Mouse (Mus musculus): ENCODE measurements around the gene Mid1.
"Not testable (repeated sequence)": the region's sequence is repeated elsewhere in the genome, so short reads cannot be mapped to it uniquely, and the experiment has no call there.

Mid1 gene

GRCm38 (mm10) chrX:170020690-170021050, 335.7 kb downstream of the Mid1 start:
- peak; percentile 79 for DNase-seq

GRCm38 (mm10) chrX:170021205-170021604, 336.2 kb downstream of the Mid1 start:
- not testable (repeated sequence) for DNase-seq

GRCm38 (mm10) chrX:170021750-170022461, 336.9 kb downstream of the Mid1 start:
- DNase-seq = not testable (repeated sequence)

Measured in right cerebral cortex, postnatal 4 days (tissue).